Mouse (Mus musculus) left cerebral cortex, postnatal 36 days (tissue): ENCODE data around the gene Tut7. TPM values are rescaled to one million over a fixed set of nuclear protein-coding genes. Genes with fewer than 3 reads are reported as not detected.
A peak's percentile ranks its signal among the peaks of the same experiment; 100 is the strongest.
"Not testable (repeated sequence)": the region's sequence is repeated elsewhere in the genome, so short reads cannot be mapped to it uniquely, and the experiment has no call there.

Experiments used
- DNase-seq, 2 experiments: peaks; one replicate each; pipeline ENCODE4 v3.0.0; 2021 to 2022; ENCODE audit warnings: low spot score in 2 of 2, mixed read lengths in 1 of 2
- intact Hi-C: fragments of 180-260 bp; cut with DNase I; formaldehyde crosslinking; loops from one replicate; pipeline ENCODE4 v1.15.1; 2025
- total RNA-seq, 2 experiments: library from RNA; stranded (reverse); gene quantifications; 2 replicates each; pipeline ENCODE4 v1.2.3; 2021

Gene Tut7
- total RNA-seq, 2 experiments from 2014 or later, result 56.0 to 66.8 TPM

- intact Hi-C loops, result no loop called here
- DNase-seq, result peak; percentile 52 to 55
These were observed 51.7 kb downstream of the Tut7 start for GRCm38 (mm10) chr13:59771257-59771656.

GRCm38 (mm10) chr13:59770847-59771246 lies 52.1 kb downstream of the Tut7 start:
- DNase-seq, result no peak
- intact Hi-C loops, result no loop called here

- intact Hi-C loops, result no loop called here
- peak; percentile 85 to 87 for DNase-seq
These were observed 52.8 kb downstream of the Tut7 start for GRCm38 (mm10) chr13:59770164-59770562.

- intact Hi-C loops, result no loop called here
These were observed 53.4 kb downstream of the Tut7 start, which contains the start of gene Isca1 for GRCm38 (mm10) chr13:59769296-59770163. Gene Isca1 (minus strand): TSS chr13:59769810.

GRCm38 (mm10) chr13:59768531-59768930 lies 54.4 kb downstream of the Tut7 start:
- intact Hi-C loops, result no loop called here
- no peak for DNase-seq

More at GRCm38 (mm10) chr13:59769296-59770163, 53.4 kb downstream of the Tut7 start, which contains the start of gene Isca1:
- DNase-seq, result peak; percentile 100

GRCm38 (mm10) chr13:59766786-59767515 lies 56.0 kb downstream of the Tut7 start:
- no peak for DNase-seq
- intact Hi-C loops, result no loop called here

GRCm38 (mm10) chr13:59762791-59763190 lies 60.2 kb downstream of the Tut7 start:
- intact Hi-C loops, result no loop called here

GRCm38 (mm10) chr13:59756906-59757305 lies 66.0 kb downstream of the Tut7 start:
- intact Hi-C loops, result no loop called here
- no peak for DNase-seq

More at GRCm38 (mm10) chr13:59762791-59763190, 60.2 kb downstream of the Tut7 start:
- no peak for DNase-seq

GRCm38 (mm10) chr13:59750310-59750709 lies 72.6 kb downstream of the Tut7 start:
- no peak for DNase-seq
- intact Hi-C loops, result no loop called here

- DNase-seq, result peak; percentile 63 to 65
These were observed 76.2 kb downstream of the Tut7 start, which contains the start of gene 1700014D04Rik for GRCm38 (mm10) chr13:59746711-59747110. Gene 1700014D04Rik (minus strand): TSS chr13:59746752.

GRCm38 (mm10) chr13:59746164-59746563 lies 76.8 kb downstream of the Tut7 start:
- intact Hi-C loops, result no loop called here
- no peak for DNase-seq

More at GRCm38 (mm10) chr13:59746711-59747110, 76.2 kb downstream of the Tut7 start, which contains the start of gene 1700014D04Rik:
- intact Hi-C loops, result no loop called here

GRCm38 (mm10) chr13:59745462-59745861 lies 77.5 kb downstream of the Tut7 start:
- intact Hi-C loops, result no loop called here
- no peak for DNase-seq

- no peak for DNase-seq
- intact Hi-C loops, result no loop called here
These were observed 81.2 kb downstream of the Tut7 start for GRCm38 (mm10) chr13:59741697-59742096.

- intact Hi-C loops, result no loop called here
- no peak for DNase-seq
These were observed 81.9 kb downstream of the Tut7 start for GRCm38 (mm10) chr13:59741096-59741495.

- intact Hi-C loops, result no loop called here
- no peak for DNase-seq
These were observed 83.5 kb downstream of the Tut7 start for GRCm38 (mm10) chr13:59739397-59739796.

GRCm38 (mm10) chr13:59738455-59738854 lies 84.5 kb downstream of the Tut7 start:
- no peak for DNase-seq
- intact Hi-C loops, result no loop called here

- no peak for DNase-seq
- intact Hi-C loops, result no loop called here
These were observed 87.8 kb downstream of the Tut7 start for GRCm38 (mm10) chr13:59735190-59735589.

- DNase-seq, intact Hi-C loops: not testable (repeated sequence)
These were observed 88.6 kb downstream of the Tut7 start for GRCm38 (mm10) chr13:59734347-59734746.

- intact Hi-C loops, result no loop called here
- no peak for DNase-seq
These were observed 89.0 kb downstream of the Tut7 start for GRCm38 (mm10) chr13:59733936-59734335.

GRCm38 (mm10) chr13:59731652-59732051 lies 91.3 kb downstream of the Tut7 start, which contains the start of gene Spata31d1d:
Gene Spata31d1d (minus strand): TSS chr13:59731752.
- intact Hi-C loops, result no loop called here
- DNase-seq, result no peak
